Mouse (Mus musculus) heart, embryonic 13.5 days (tissue): ENCODE data around the gene Vmn1r55. TPM values are rescaled to one million over a fixed set of nuclear protein-coding genes. Genes with fewer than 3 reads are reported as not detected.
"Not testable (repeated sequence)": the region's sequence is repeated elsewhere in the genome, so short reads cannot be mapped to it uniquely, and the experiment has no call there.

Source experiments
- ATAC-seq: fragments of 200-750 bp; cut with Nextera tagmentation; 2 replicates; pipeline ENCODE4 v1.8.0; 2017; ENCODE audit warnings: moderate TSS enrichment; ENCODE audit not compliant: insufficient number of reproducible peaks, low FRiP score, low TSS enrichment; ENCODE audit errors: extremely low read depth
- H3K27ac ChIP-seq: fragments of 300-500 bp; sonication (generic); replicated peaks from 2 replicates; pipeline ENCODE4 v1.5.1; 2015; ENCODE audit warnings: moderate library complexity, mild to moderate bottlenecking, inconsistent platforms
- H3K27me3 ChIP-seq: fragments of 300-500 bp; sonication (generic); replicated peaks from 2 replicates; pipeline ENCODE4 v1.6.1; 2015; ENCODE audit warnings: mild to moderate bottlenecking, inconsistent platforms
- H3K36me3 ChIP-seq: fragments of 300-500 bp; sonication (generic); 2 replicates; pipeline ENCODE4 v1.6.1; 2015; ENCODE audit warnings: mild to moderate bottlenecking, inconsistent platforms
- H3K4me1 ChIP-seq: fragments of 300-500 bp; sonication (generic); 2 replicates; pipeline ENCODE4 v1.6.1; 2015; ENCODE audit warnings: inconsistent platforms
- H3K4me2 ChIP-seq: fragments of 300-500 bp; sonication (generic); 2 replicates; pipeline ENCODE4 v1.6.1; 2015; ENCODE audit warnings: inconsistent platforms, mild to moderate bottlenecking, moderate library complexity
- H3K4me3 ChIP-seq: fragments of 300-500 bp; sonication (generic); 2 replicates; pipeline ENCODE4 v1.5.1; 2015; ENCODE audit warnings: moderate library complexity, mild to moderate bottlenecking, inconsistent platforms
- H3K9ac ChIP-seq: fragments of 300-500 bp; sonication (generic); 2 replicates; pipeline ENCODE4 v1.6.1; 2015; ENCODE audit warnings: inconsistent platforms, mild to moderate bottlenecking, moderate library complexity
- H3K9me3 ChIP-seq: fragments of 300-500 bp; sonication (generic); 2 replicates; pipeline ENCODE4 v1.6.1; 2016; ENCODE audit warnings: inconsistent platforms
- WGBS: fragments of 180-500 bp; shearing (Covaris S2); methylation state at CpG from one replicate; pipeline ENCODE4 v1.1.7; 2015; ENCODE audit warnings: mixed read lengths; 5-methylcytosine and 5-hydroxymethylcytosine counted together
- polyA plus RNA-seq: library from polyadenylated mRNA; unstranded; fragments of >200 nt; fragmentation: Nextera tagmentation; extraction: Ambion mirVana; gene quantifications from 2 replicates; pipeline ENCODE4 v1.2.1, GENCODE M21; 2015

Gene Vmn1r55
- 0.03 and 0.05 TPM in 2 replicates for polyA plus RNA-seq

GRCm38 (mm10) chr7:5149570-5149969 lies at the start of gene Vmn1r55:
Vmn1r55 (minus strand) TSS chr7:5149670.
- not testable (repeated sequence) for H3K27ac ChIP-seq, H3K9me3 ChIP-seq, H3K36me3 ChIP-seq, H3K27me3 ChIP-seq, H3K4me3 ChIP-seq, H3K4me1 ChIP-seq, H3K4me2 ChIP-seq, ATAC-seq, H3K9ac ChIP-seq

- not testable (repeated sequence) for H3K4me2 ChIP-seq, H3K9me3 ChIP-seq, H3K27me3 ChIP-seq, H3K4me1 ChIP-seq, H3K4me3 ChIP-seq, H3K9ac ChIP-seq, H3K27ac ChIP-seq, H3K36me3 ChIP-seq, ATAC-seq
Measured at GRCm38 (mm10) chr7:5196647-5197046, 47.2 kb upstream of the Vmn1r55 start, which contains the start of gene Vmn1r56. Vmn1r56 (minus strand) TSS chr7:5196747.

- Histone ChIP-seq H3K4me3 (peak within 1 kb of the TSS; percentile 51), H3K4me1 (peaks cover 12% of the 10 kb centered on the region; the same call in 1 of the 2 replicates), H3K9me3 (no peaks in the 10 kb centered on the region), H3K27ac (no peak within 1 kb of the TSS), H3K4me2 (peak within 1 kb of the TSS; percentile 76), H3K27me3 (no peaks in the 10 kb centered on the region), H3K9ac (peak within 1 kb of the TSS; percentile 74), H3K36me3 (no peaks in the 10 kb centered on the region)
- 15% methylated on average over 42 of the region's 42 CpGs for WGBS
- peak; percentile 61; the same call in 1 of the 2 replicates for ATAC-seq
Measured at GRCm38 (mm10) chr7:5125549-5126406, 23.7 kb downstream of the Vmn1r55 start, which contains the start of gene Rasl2-9. Rasl2-9 (minus strand) TSS chr7:5125950.

DNA sequence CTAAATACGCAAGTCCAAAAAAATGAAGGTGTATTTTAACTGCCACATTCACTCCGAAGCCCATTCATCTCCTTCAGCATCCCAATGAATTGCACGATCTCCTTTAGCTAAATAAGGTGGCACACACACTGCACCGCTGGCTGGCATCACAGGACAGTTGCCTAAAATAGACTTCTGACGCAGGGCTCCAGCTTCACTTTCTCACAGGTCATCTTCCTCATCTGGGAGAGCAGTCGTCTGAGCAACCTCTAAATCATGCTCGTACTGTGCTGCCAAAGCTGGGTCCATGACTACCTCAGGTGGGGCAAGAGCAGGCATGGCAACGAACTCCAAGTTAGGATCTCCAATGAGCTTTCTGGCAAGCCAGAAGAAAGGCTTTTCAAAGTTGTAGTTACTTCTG lies 24.4 kb downstream of the Vmn1r55 start:
- Histone ChIP-seq H3K27ac (no peak overlapping the region), H3K4me2 (peak overlapping the region; percentile 76)
- WGBS = 70% methylated on average over 8 of the region's 8 CpGs

GRCm38 (mm10) chr7:5116850-5117249 lies 32.6 kb downstream of the Vmn1r55 start, which contains the start of gene Rfpl4:
Rfpl4 (minus strand) TSS chr7:5116950.
- no peak for ATAC-seq
- Histone ChIP-seq H3K36me3 (no peaks in the 10 kb centered on the region), H3K4me1 (no peaks in the 10 kb centered on the region), H3K9ac (no peak within 1 kb of the TSS), H3K9me3 (no peaks in the 10 kb centered on the region), H3K27me3 (no peaks in the 10 kb centered on the region), H3K4me3 (no peak within 1 kb of the TSS), H3K4me2 (no peak within 1 kb of the TSS), H3K27ac (no peak within 1 kb of the TSS)
- WGBS = 85% methylated on average over 3 of the region's 3 CpGs

More for the DNA sequence above, 24.4 kb downstream of the Vmn1r55 start:
- H3K4me3 ChIP-seq = no peak overlapping the region
- peaks cover 12% of the 10 kb centered on the region; the same call in 1 of the 2 replicates for H3K4me1 ChIP-seq
- H3K36me3 ChIP-seq = no peaks in the 10 kb centered on the region
- H3K9me3 ChIP-seq = no peaks in the 10 kb centered on the region
- ATAC-seq = no peak
- no peaks in the 10 kb centered on the region for H3K27me3 ChIP-seq
- no peak overlapping the region for H3K9ac ChIP-seq

GRCm38 (mm10) chr7:5112701-5113100 lies 36.8 kb downstream of the Vmn1r55 start:
- 37% methylated on average over 3 of the region's 3 CpGs for WGBS
- Histone ChIP-seq H3K27ac (no peak overlapping the region), H3K27me3 (no peaks in the 10 kb centered on the region), H3K4me3 (no peak overlapping the region), H3K9ac (no peak overlapping the region), H3K9me3 (0 out of 2 replicates have a peak, but pooled peaks cover 3% of the 10 kb centered on the region), H3K4me2 (no peak overlapping the region), H3K36me3 (no peaks in the 10 kb centered on the region), H3K4me1 (no peaks in the 10 kb centered on the region)
- ATAC-seq = no peak

GRCm38 (mm10) chr7:5109301-5109700 lies 40.2 kb downstream of the Vmn1r55 start:
- Histone ChIP-seq H3K27ac (no peak overlapping the region), H3K36me3 (no peaks in the 10 kb centered on the region), H3K9ac (no peak overlapping the region), H3K9me3 (0 out of 2 replicates have a peak, but pooled peaks cover 3% of the 10 kb centered on the region), H3K4me1 (no peaks in the 10 kb centered on the region), H3K4me3 (no peak overlapping the region), H3K27me3 (no peaks in the 10 kb centered on the region), H3K4me2 (no peak overlapping the region)
- 76% methylated on average over 8 of the region's 8 CpGs for WGBS
- ATAC-seq = no peak

GRCm38 (mm10) chr7:5108272-5108671 lies 41.2 kb downstream of the Vmn1r55 start:
- H3K27me3 ChIP-seq = no peaks in the 10 kb centered on the region
- ATAC-seq = no peak
- H3K4me2 ChIP-seq = no peak overlapping the region
- no peak overlapping the region for H3K9ac ChIP-seq
- WGBS = 50% methylated on average over 4 of the region's 4 CpGs
- no peak overlapping the region for H3K4me3 ChIP-seq
- 0 out of 2 replicates have a peak, but pooled peaks cover 3% of the 10 kb centered on the region for H3K9me3 ChIP-seq
- no peaks in the 10 kb centered on the region for H3K4me1 ChIP-seq
- H3K36me3 ChIP-seq = no peaks in the 10 kb centered on the region
- H3K27ac ChIP-seq = no peak overlapping the region

GRCm38 (mm10) chr7:5102564-5102963 lies 46.9 kb downstream of the Vmn1r55 start:
- WGBS = 82% methylated on average over 2 of the region's 2 CpGs
- no peaks in the 10 kb centered on the region for H3K27me3 ChIP-seq
- no peak overlapping the region for H3K4me2 ChIP-seq
- no peak overlapping the region for H3K4me3 ChIP-seq
- H3K27ac ChIP-seq = no peak overlapping the region
- no peaks in the 10 kb centered on the region for H3K9me3 ChIP-seq
- H3K4me1 ChIP-seq = no peaks in the 10 kb centered on the region
- H3K9ac ChIP-seq = no peak overlapping the region
- H3K36me3 ChIP-seq = peaks cover 23% of the 10 kb centered on the region
- no peak for ATAC-seq

DNA sequence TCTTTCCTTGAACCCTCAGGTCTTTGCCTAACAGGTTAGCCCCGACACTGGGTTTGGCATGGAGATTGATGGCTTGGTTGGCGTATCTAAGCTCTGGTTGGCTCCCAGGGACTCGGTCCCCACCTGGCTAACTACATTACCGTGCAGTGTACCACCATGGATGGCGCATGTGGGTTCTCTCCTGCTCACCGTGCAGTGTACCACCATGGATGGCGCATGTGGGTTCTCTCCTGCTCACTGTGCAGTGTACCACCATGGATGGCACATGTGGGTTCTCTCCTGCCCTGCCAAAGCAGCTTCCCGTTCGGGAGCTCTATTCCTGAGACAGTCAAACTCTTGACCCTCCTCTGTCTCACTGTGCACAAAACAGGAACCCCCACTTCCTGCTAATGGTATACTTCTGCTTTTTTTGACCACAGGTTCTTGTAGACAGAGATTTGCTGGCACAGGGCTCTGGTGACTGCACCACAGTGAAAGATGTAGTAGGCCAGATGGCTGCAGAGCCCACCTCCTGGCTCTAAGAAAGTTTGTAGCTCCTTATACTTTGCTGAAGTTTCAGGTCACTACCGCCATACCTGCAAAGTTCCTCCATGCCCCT lies 48.3 kb downstream of the Vmn1r55 start:
- WGBS = 79% methylated on average over 10 of the region's 10 CpGs
- H3K4me1 ChIP-seq = no peaks in the 10 kb centered on the region
- H3K4me2 ChIP-seq = no peak overlapping the region
- H3K36me3 ChIP-seq = peaks cover 37% of the 10 kb centered on the region
- H3K9ac ChIP-seq = no peak overlapping the region
- no peaks in the 10 kb centered on the region for H3K9me3 ChIP-seq
- no peaks in the 10 kb centered on the region for H3K27me3 ChIP-seq
- ATAC-seq = no peak
- H3K4me3 ChIP-seq = no peak overlapping the region
- H3K27ac ChIP-seq = no peak overlapping the region

DNA sequence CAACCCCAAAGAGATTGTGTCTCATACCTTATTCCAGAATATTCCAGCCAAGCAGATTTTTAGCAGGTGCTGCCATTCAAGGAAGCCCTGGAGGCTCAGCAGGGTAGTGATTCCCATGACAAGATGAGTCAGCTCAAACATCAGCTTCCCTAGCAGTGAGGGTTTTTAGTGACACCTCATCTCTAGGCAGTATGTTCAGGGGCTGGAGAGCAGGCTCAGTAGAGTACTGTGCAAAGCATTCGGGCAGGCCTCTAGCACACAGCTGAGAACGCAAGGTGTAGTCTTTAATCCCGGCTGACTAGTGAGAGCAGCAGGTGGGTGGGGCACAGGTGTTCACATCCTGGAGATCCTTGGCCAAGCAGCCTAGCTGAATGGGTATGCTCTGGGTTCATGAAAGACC lies 49.7 kb downstream of the Vmn1r55 start:
- ATAC-seq = no peak
- H3K9me3 ChIP-seq = no peaks in the 10 kb centered on the region
- no peak overlapping the region for H3K27ac ChIP-seq
- no peak overlapping the region for H3K4me2 ChIP-seq
- no peak overlapping the region for H3K9ac ChIP-seq
- H3K27me3 ChIP-seq = no peaks in the 10 kb centered on the region
- H3K4me3 ChIP-seq = no peak overlapping the region
- peaks cover 51% of the 10 kb centered on the region for H3K36me3 ChIP-seq
- WGBS = 76% methylated on average over 3 of the region's 3 CpGs
- no peaks in the 10 kb centered on the region for H3K4me1 ChIP-seq
